Mouse (Mus musculus) T-cell, adult 66 days (primary cell): ENCODE data around the gene Gm20388. TPM values are rescaled to one million over a fixed set of nuclear protein-coding genes. Genes with fewer than 3 reads are reported as not detected.

ENCODE experiments used
- total RNA-seq, 2 experiments: library from RNA; stranded (reverse); gene quantifications; 3 replicates in 1 of 2; 4 replicates in 1 of 2; pipeline ENCODE4 v1.2.4; 2023

Gm20388 gene
- total RNA-seq, 2 experiments from 2014 or later, result 17.6 to 25.1 TPM

GRCm38 (mm10) chr8:122443262-122444006 is 2532.8 kb downstream of the Gm20388 start, which contains the start of gene Mvd:
Mvd (minus strand) TSS chr8:122443422.

GRCm38 (mm10) chr8:122460524-122461472 is 2550.2 kb downstream of the Gm20388 start, which contains the start of gene Snai3:
Snai3 (minus strand) TSS chr8:122460733.

GRCm38 (mm10) chr8:122475580-122476320 is 2565.1 kb downstream of the Gm20388 start, which contains the start of the genes Rnf166 and Ctu2:
Rnf166 (minus strand) TSS chr8:122476064.
Ctu2 (plus strand) TSS chr8:122476143.

GRCm38 (mm10) chr8:122551265-122552051 is 2640.8 kb downstream of the Gm20388 start, which contains the start of gene Piezo1:
Piezo1 (minus strand) TSS chr8:122551329.

GRCm38 (mm10) chr8:122567361-122568108 is 2656.9 kb downstream of the Gm20388 start, which contains the start of gene Cdt1:
Cdt1 (plus strand) TSS chr8:122568015.

GRCm38 (mm10) chr8:122576648-122577022 is 2666.0 kb downstream of the Gm20388 start, which contains the start of gene Aprt:
Aprt (minus strand) TSS chr8:122576909.

GRCm38 (mm10) chr8:122611295-122612133 is 2700.9 kb downstream of the Gm20388 start, which contains the start of the genes Galns and Trappc2l:
Galns (minus strand) TSS chr8:122611463.
Trappc2l (plus strand) TSS chr8:122611640.

GRCm38 (mm10) chr8:122622727-122623126 is 2712.1 kb downstream of the Gm20388 start, which contains the start of gene Pabpn1l:
Pabpn1l (minus strand) TSS chr8:122622739.

GRCm38 (mm10) chr8:122699005-122699492 is 2788.4 kb downstream of the Gm20388 start, which contains the start of gene Cbfa2t3:
Cbfa2t3 (minus strand) TSS chr8:122699109.

GRCm38 (mm10) chr8:122775285-122776155 is 2864.9 kb downstream of the Gm20388 start, which contains the start of gene Acsf3:
Acsf3 (plus strand) TSS chr8:122775486.

GRCm38 (mm10) chr8:122847829-122848561 is 2937.4 kb downstream of the Gm20388 start, which contains the start of gene Cdh15:
Cdh15 (plus strand) TSS chr8:122847966.

GRCm38 (mm10) chr8:123042158-123042973 is 3131.7 kb downstream of the Gm20388 start, which contains the start of gene Ankrd11:
Ankrd11 (minus strand) TSS chr8:123042277.

GRCm38 (mm10) chr8:123062721-123063120 is 3152.1 kb downstream of the Gm20388 start, which contains the start of gene Spg7:
Spg7 (plus strand) TSS chr8:123062942.

GRCm38 (mm10) chr8:123101735-123102685 is 3191.4 kb downstream of the Gm20388 start, which contains the start of gene Rpl13:
Rpl13 (plus strand) TSS chr8:123102350.

GRCm38 (mm10) chr8:123117127-123117731 is 3206.6 kb downstream of the Gm20388 start, which contains the start of gene Cpne7:
Cpne7 (plus strand) TSS chr8:123117374.

